Mouse (Mus musculus): ENCODE measurements at regions not wholly inside any gene's neighbourhood (a gene's known extent, or its start where the extent isn't known, plus 50 kb on each side); places are given as distances from the start of the nearest gene placed in this dataset.

GRCm38 (mm10) chr3:139780054-139780453, 574.6 kb downstream of the Stpg2 start:
- DNase-seq, result no peak

DNA sequence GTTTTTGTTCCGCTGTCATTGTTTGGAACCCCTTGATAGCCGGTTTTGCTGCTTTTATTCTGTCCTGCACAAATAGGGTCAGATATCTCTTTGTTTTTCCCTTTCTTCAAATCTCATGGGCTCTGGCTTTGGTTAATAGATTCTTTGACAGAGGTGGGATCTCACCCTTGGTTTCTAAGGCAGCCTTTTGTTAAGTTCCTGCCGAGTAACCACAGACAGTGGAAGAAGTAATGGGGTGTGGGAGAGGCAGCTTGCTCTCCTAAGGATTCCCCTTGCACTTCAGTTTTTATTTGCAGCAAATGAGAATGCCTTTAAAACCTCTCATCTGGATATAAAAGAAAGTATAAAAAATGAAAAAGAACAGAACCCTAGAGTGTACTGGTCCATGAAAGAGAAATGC, 577.9 kb downstream of the Stpg2 start:
- DNase-seq, result no peak

DNA sequence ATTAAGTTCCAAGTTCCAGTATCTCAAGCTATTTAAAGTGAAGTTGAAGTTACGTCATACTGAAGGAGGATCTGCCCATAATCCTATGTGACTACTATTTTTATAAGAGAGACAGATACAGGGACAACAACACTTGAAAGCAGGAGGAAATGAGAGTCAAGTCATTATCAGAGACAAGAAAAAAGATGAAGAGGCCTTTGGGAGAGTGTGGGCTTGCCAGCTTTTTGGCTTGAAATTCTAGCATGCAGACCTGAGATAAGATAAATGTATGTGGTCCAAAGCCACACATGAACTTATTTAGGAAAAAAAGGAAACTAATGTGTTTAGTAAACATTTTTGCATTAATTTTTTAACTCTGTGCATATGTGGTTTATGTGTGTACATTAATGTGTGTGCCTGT, 581.0 kb downstream of the Stpg2 start:
- DNase-seq, result no peak

DNA sequence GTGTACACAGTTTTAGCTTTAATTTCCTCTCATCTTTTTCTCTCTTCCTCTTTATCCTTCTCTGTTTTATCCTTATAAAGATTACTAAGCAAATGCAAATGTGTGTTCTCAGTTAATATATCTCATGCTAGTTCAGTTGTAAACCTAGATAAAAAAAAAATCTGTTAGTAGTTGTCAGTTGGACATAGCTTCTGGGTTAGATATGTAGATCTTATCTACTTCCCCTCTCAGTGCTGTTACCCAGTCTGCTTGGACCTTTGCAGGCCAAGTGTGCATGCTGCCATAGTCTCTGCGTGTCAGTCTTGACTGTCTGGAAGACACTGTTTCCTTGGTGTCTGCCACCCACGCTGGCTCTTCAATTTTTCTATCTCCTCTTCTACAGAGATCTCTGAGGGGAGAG, 583.4 kb downstream of the Stpg2 start:
- no peak for DNase-seq

DNA sequence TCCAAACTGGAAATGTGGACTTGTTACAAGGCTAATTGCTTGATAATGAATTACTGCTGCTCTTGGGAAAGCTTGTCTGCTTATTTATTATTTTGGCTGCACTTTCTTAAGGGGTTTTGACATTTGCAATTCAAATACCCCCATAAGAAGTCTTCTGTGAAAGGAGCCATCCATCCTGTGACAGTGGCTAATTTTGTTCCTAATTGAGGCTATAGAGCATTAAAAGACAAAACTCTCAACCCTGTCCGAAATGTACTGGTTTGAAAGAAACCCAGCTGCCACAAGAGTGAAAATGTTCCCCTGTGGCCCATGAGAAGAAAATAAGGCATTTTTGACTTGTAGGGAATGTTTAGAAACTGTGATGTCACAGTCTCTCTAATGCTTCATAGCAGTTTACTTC, 591.2 kb downstream of the Stpg2 start:
- DNase-seq, result no peak

GRCm38 (mm10) chr3:139799059-139799458, 593.6 kb downstream of the Stpg2 start:
- DNase-seq, result no peak

GRCm38 (mm10) chr3:139802716-139803710, 597.5 kb downstream of the Stpg2 start:
- no peak for DNase-seq

DNA sequence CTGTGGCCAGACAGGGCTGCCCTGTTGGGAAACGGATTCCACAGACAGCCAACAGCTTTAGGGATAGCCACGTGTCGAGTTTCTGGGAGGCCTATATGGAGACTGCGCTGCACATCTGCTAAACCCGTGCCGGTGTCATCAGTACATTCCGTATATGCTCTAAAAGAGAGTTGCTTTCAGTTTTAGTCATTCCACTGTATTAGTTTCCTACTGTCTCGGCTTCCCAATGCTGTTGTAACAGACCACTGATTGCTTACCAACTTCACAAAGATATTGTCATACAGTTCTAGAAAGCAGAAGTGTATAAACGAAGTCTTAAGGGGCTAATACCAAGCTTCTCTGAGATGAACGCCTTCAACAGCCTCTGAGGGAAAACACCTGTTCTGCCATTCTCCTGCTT, 622.5 kb downstream of the Stpg2 start:
- DNase-seq, result no peak

GRCm38 (mm10) chr3:139828581-139828980, 623.1 kb downstream of the Stpg2 start:
- DNase-seq, result no peak

GRCm38 (mm10) chr3:139832599-139832998, 627.1 kb downstream of the Stpg2 start:
- DNase-seq, result no peak

DNA sequence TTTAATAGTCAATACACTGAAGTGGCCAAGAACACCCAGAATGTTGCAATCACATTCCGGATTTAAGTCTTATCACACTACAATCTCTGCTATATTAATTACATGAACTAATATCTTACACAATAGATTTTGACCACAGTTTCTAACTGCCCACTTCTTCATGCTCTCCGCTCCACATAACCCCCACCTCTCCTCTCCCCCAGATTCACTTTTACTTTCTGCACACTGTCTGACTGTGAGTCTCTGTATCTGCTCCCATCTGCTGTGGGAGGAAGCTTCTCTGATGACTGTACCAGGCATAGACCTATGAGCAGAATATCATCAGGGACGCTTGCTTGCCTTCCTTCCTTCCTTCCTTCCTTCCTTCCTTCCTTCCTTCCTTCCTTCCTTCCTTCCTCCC, 636.5 kb downstream of the Stpg2 start:
- DNase-seq, result no peak

GRCm38 (mm10) chr3:139842988-139843605, 637.6 kb downstream of the Stpg2 start:
- no peak for DNase-seq

DNA sequence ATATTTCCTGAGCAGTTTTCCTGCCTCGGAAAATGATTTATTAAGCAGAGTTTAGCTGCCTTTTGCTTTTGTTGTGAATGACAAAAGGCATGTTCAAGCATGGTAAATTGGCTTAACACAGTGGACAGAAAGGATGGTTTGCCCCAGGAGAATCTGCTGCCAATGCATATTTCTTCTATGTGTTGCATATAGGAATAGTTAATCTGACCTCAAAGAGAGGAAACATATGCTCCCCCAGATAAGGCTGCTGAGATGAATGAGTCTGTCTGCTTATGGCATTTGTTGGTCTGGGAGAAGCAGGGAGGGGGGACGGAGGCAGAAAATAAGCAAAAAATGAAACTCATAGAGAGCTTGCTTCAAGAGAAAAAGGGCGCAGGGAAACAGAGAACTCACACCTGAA, 638.9 kb downstream of the Stpg2 start:
- no peak for DNase-seq

DNA sequence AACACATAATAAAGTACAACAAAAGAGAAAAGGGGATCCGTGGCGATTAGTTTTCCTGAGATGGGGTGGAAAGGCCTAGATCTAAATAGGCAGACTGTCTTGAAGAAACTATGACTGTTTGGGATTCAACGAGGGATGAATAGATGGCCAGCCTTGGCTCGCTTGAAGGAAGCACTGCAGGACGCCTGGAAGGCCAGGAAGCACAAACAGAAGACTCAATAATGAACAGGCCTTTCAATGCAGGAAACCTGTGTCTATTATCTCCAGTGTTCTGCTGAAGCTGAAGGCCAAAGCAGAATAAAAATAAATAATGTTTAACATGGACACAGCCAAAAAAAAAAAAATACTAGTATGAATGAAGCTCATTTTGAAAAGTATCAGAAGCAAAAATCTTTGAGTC, 642.3 kb downstream of the Stpg2 start:
- DNase-seq, result peak; percentile 73

- no peak for DNase-seq
Observed at GRCm38 (mm10) chr3:139859966-139860635, 654.6 kb downstream of the Stpg2 start.

DNA sequence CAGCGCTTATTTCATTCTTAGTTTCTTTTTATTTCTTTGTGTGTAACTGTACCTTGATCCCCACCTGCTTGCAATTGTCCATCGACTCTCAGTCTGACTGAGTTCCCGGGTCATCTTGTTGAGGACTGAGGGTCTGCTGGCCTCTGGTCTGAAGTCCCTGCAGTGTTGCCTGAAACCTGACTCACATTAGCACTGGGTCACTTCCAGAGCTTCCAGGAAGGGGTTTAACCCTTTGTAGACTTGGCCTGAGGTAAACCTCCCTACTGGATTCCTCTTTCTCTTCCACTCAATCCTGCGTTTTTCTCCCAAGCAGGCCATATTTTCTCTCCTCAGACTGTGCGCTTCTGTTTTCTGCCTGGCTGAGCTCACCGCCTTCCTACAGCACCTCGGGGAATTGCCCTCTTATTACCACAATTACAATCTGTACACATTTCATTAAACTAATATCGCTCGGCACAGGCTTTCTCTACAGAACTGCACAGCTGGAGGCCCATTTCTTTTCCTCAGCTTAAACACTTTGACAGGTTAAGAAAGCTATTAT, 655.4 kb downstream of the Stpg2 start:
- no peak for DNase-seq

DNA sequence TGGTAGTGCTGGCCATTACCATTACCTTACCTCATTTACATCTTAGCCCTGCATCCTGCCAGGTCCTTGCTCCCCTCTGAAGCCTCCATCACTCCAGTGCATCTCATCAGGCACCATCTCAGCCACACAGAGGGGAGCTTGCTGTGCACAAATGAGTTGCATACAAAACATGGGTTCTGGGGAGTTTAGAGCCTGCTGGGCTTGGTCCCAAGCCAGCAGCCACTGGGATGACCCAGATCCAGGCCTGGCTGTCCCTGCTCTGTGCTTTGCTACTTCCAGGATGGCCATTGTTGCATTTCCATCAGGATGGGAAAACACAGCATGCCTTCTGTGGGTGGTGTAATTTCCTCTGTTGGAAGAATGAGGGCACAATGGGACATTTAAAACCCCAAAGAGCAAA, 660.8 kb downstream of the Stpg2 start:
- DNase-seq, result peak; percentile 86

- DNase-seq, result no peak
Observed at GRCm38 (mm10) chr3:139867030-139867429, 661.5 kb downstream of the Stpg2 start.

DNA sequence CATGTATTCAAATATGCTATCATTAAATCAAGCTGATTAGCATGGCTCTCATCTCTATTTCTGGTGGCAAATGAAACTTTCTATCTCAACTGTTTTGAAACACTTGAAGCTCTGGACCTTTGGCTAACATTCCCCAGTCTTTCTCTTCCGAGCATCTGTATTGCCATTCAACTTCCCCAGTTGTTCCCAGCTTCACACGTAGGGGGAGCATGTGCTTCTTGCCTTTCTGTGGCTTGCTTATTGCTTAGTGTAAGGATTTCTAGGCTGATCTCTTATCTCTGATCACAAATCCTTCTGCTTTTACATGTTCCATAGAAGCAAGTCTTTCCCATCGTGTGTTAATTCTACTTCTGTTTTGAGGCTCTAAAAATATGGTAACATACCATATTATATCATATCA, 662.0 kb downstream of the Stpg2 start:
- no peak for DNase-seq

- peak; percentile 58 for DNase-seq
Observed at GRCm38 (mm10) chr3:139869779-139870178, 664.3 kb downstream of the Stpg2 start.

- peak; percentile 95 for DNase-seq
Observed at GRCm38 (mm10) chr3:139885942-139886860, 680.7 kb downstream of the Stpg2 start.

GRCm38 (mm10) chr3:139887265-139887664, 681.8 kb downstream of the Stpg2 start:
- no peak for DNase-seq
